Mouse (Mus musculus) limb, embryonic 14.5 days (tissue): ENCODE data around the gene Kng2. TPM values are rescaled to one million over a fixed set of nuclear protein-coding genes. Genes with fewer than 3 reads are reported as not detected.
"Not testable (repeated sequence)": the region's sequence is repeated elsewhere in the genome, so short reads cannot be mapped to it uniquely, and the experiment has no call there.

Experiments used
- ATAC-seq: fragments of 200-750 bp; cut with Nextera tagmentation; 2 replicates; pipeline ENCODE4 v1.8.0; 2017; ENCODE audit warnings: low read depth, moderate number of reproducible peaks, moderate TSS enrichment; ENCODE audit not compliant: low FRiP score
- DNase-seq: peaks from one replicate; pipeline ENCODE4 v3.0.0-alpha.2; 2015; ENCODE audit warnings: low spot score
- H3K27ac ChIP-seq: fragments of 300-500 bp; sonication (generic); replicated peaks from 2 replicates; pipeline ENCODE4 v1.5.1; 2014; ENCODE audit warnings: low read depth, mild to moderate bottlenecking, low read length, moderate library complexity, mixed read lengths
- H3K27me3 ChIP-seq: fragments of 300-500 bp; sonication (generic); 2 replicates; pipeline ENCODE4 v1.6.1; 2014; ENCODE audit warnings: low read length, mixed read lengths; ENCODE audit not compliant: control insufficient read depth, insufficient read depth
- H3K36me3 ChIP-seq: fragments of 300-500 bp; sonication (generic); 2 replicates; pipeline ENCODE4 v1.6.1; 2014; ENCODE audit warnings: mild to moderate bottlenecking, low read length, moderate library complexity, mixed read lengths; ENCODE audit not compliant: control insufficient read depth, insufficient read depth
- H3K4me1 ChIP-seq: fragments of 300-500 bp; sonication (generic); 2 replicates; pipeline ENCODE4 v1.6.1; 2014; ENCODE audit warnings: antibody characterized with exemption, low read length, mixed read lengths; ENCODE audit not compliant: control insufficient read depth, insufficient read depth
- H3K4me2 ChIP-seq: fragments of 300-500 bp; sonication (generic); replicated peaks from 2 replicates; pipeline ENCODE4 v1.6.1; 2014; ENCODE audit warnings: low read depth, mild to moderate bottlenecking, low read length, moderate library complexity; ENCODE audit not compliant: severe bottlenecking
- H3K4me3 ChIP-seq: fragments of 300-500 bp; sonication (generic); replicated peaks from 2 replicates; pipeline ENCODE4 v1.5.1; 2014; ENCODE audit warnings: low read length
- H3K9ac ChIP-seq: fragments of 300-500 bp; sonication (generic); 2 replicates; pipeline ENCODE4 v1.6.1; 2014; ENCODE audit warnings: mild to moderate bottlenecking, low read depth, low read length, moderate library complexity; ENCODE audit not compliant: severe bottlenecking
- H3K9me3 ChIP-seq: fragments of 300-500 bp; sonication (generic); 2 replicates; pipeline ENCODE4 v1.6.1; 2016; ENCODE audit warnings: low read length; ENCODE audit not compliant: control insufficient read depth
- WGBS: fragments of 180-500 bp; shearing (Covaris S2); extraction: QIAGEN DNeasy Blood & Tissue Kit; methylation state at CpG from one replicate; pipeline ENCODE4 v1.1.7; 2014; 5-methylcytosine and 5-hydroxymethylcytosine counted together
- polyA plus RNA-seq, 2 experiments: library from polyadenylated mRNA; depleted of rRNA in 1 of 2; stranded (reverse) in 1 of 2; unstranded in 1 of 2; fragments of >200 nt; fragmentation: Nextera tagmentation in 1 of 2; extraction: Ambion mirVana in 1 of 2; gene quantifications; 2 replicates each; pipeline versions ENCODE4 v1.2.1 to v1.2.3; 2012 to 2014

The Kng2 gene
- 0.28 and 0.35 TPM in 2 replicates for polyA plus RNA-seq (2012; rRNA removed)
- polyA plus RNA-seq (2014; fragmentation: Nextera tagmentation; extraction: Ambion mirVana), result not detected in 2 replicates

DNA sequence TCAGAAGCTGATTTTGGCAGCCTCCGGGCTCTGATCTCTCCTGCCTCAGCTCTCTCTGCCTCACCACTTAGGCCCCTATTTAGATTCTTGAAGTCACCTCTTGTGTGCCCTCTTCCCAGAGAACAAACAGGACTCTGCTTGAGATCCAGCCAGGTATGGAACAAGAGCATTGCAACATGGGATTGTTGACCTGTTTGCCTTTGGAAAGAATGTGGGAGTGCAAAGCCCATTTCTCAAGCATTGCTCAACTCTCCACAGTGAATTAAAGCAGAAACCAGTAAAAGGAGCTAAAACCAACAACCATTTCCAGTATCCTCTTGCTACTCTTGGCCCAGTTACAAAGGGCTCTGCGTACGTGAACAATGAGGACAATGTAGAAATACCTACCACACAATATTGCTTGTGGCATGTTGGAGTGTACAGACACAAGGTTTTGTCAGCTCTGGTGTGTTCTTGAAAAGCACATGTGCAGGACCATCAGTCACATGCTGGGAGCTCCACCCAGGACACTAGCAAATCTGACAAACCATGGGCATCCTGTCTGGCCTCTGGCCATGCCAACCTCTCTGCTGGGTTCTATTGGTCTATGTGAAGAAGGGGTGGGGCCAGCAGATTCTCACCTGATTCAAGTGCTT lies at the start of gene Kng2:
Gene Kng2 (minus strand): TSS at position 517 of the 635 bp plus-strand sequence.
- not testable (repeated sequence) for H3K36me3 ChIP-seq, H3K27me3 ChIP-seq, H3K4me1 ChIP-seq, DNase-seq, H3K4me3 ChIP-seq, H3K27ac ChIP-seq, ATAC-seq, H3K9ac ChIP-seq, H3K4me2 ChIP-seq, H3K9me3 ChIP-seq
- 65% methylated on average over 3 of the region's 3 CpGs for WGBS

- not testable (repeated sequence) for H3K27me3 ChIP-seq, ATAC-seq, H3K27ac ChIP-seq, H3K36me3 ChIP-seq, H3K4me3 ChIP-seq, H3K9ac ChIP-seq, H3K4me2 ChIP-seq, DNase-seq, H3K4me1 ChIP-seq, H3K9me3 ChIP-seq
- WGBS, result 86% methylated on average over 6 of the region's 6 CpGs
Observed at GRCm38 (mm10) chr16:23077516-23077915, 48.2 kb upstream of the Kng2 start.

DNA sequence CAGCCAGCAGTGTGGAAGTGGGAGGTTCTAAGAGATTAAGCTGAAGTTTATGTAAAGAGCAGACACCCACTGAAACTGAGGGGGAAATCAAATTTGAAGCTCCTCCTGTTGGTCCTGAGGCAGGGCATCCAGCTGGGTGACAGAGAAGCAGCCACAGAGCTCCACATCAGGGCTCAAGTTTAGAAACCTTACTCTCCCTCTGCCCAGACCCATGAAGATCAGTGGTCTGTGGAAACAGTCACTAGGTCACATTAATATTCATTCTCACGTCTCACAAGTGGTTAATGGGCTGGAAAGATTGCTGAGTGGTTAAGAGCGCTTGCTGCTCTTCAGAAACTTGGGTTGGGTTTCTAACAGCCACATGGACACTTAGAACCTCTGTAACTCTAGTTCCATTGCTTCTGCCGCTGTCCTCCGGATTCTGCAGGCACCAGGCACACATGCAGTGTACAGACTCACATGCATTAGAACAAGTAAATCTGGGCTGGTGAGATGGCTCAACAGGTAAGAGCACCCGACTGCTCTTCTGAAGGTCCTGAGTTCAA lies 31.6 kb upstream of the Kng2 start:
- H3K27ac ChIP-seq, H3K9ac ChIP-seq, ATAC-seq, H3K36me3 ChIP-seq, H3K4me1 ChIP-seq, H3K9me3 ChIP-seq, DNase-seq, H3K27me3 ChIP-seq, H3K4me3 ChIP-seq, H3K4me2 ChIP-seq: not testable (repeated sequence)
- WGBS, result 83% methylated on average over 5 of the region's 5 CpGs

GRCm38 (mm10) chr16:23059630-23060029 lies 30.3 kb upstream of the Kng2 start:
- H3K4me1 ChIP-seq, H3K36me3 ChIP-seq, DNase-seq, ATAC-seq, H3K9me3 ChIP-seq, H3K27ac ChIP-seq, H3K9ac ChIP-seq, H3K27me3 ChIP-seq, H3K4me3 ChIP-seq, H3K4me2 ChIP-seq: not testable (repeated sequence)
- WGBS, result 68% methylated on average over 4 of the region's 4 CpGs

DNA sequence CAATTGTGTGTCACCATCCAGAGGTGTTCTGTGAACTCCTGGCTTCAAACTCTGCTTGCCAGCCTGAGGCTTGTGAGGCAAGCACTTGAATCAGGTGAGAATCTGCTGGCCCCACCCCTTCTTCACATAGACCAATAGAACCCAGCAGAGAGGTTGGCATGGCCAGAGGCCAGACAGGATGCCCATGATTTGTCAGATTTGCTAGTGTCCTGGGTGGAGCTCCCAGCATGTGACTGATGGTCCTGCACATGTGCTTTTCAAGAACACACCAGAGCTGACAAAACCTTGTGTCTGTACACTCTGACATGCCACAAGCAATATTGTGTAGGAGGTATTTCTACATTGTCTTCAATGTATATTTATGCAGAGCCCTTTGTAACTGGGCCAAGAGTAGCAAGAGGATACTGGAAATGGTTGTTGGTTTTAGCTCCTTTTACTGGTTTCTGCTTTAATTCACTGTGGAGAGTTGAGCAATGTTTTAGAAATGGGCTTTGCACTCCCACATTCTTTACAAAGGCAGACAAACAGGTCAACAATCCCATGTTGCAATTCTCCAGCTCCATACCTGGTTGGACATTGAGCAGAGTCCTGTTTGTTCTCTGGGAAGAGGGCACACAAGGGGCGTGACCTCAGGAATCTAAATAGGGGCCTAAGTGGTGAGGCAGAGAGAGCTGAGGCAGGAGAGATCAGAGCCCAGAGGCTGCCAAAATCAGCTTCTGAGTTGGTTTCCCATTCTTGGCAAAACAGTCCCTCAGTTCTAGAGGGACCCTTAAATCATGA lies 28.6 kb upstream of the Kng2 start, which contains the start of gene Kng1:
Gene Kng1 (plus strand): TSS at position 198 of the 780 bp plus-strand sequence.
- H3K27me3 ChIP-seq, H3K9ac ChIP-seq, H3K27ac ChIP-seq, DNase-seq, H3K4me2 ChIP-seq, ATAC-seq, H3K36me3 ChIP-seq, H3K4me3 ChIP-seq, H3K9me3 ChIP-seq, H3K4me1 ChIP-seq: not testable (repeated sequence)
- WGBS, result 63% methylated on average over 1 of the region's 1 CpGs
